Mouse (Mus musculus) midbrain, embryonic 14.5 days (tissue): Measurements from ENCODE around the gene Ttc28. TPM values are rescaled to one million over a fixed set of nuclear protein-coding genes. Genes with fewer than 3 reads are reported as not detected.
A peak's percentile ranks its signal among the peaks of the same experiment; 100 is the strongest.

ENCODE experiments used
- ATAC-seq: fragments of 200-750 bp; cut with Nextera tagmentation; 2 replicates; pipeline ENCODE4 v1.8.0; 2017; ENCODE audit warnings: moderate number of reproducible peaks, moderate library complexity; ENCODE audit not compliant: low FRiP score, low TSS enrichment
- DNase-seq: peaks from one replicate; pipeline ENCODE4 v3.0.0-alpha.2; 2015
- H3K27ac ChIP-seq: fragments of 300-500 bp; sonication (generic); replicated peaks from 2 replicates; pipeline ENCODE4 v1.5.1; 2014; ENCODE audit warnings: mild to moderate bottlenecking, low read depth, low read length, moderate library complexity
- H3K27me3 ChIP-seq: fragments of 300-500 bp; sonication (generic); 2 replicates; pipeline ENCODE4 v1.6.1; 2014; ENCODE audit warnings: low read length, control low read depth, mixed read lengths; ENCODE audit not compliant: control insufficient read depth, insufficient read depth
- H3K36me3 ChIP-seq: fragments of 300-500 bp; sonication (generic); 2 replicates; pipeline ENCODE4 v1.6.1; 2014; ENCODE audit warnings: low read length, control low read depth; ENCODE audit not compliant: control insufficient read depth, insufficient read depth
- H3K4me1 ChIP-seq: fragments of 300-500 bp; sonication (generic); 2 replicates; pipeline ENCODE4 v1.6.1; 2014; ENCODE audit warnings: mild to moderate bottlenecking, antibody characterized with exemption, low read length, control low read depth; ENCODE audit not compliant: control insufficient read depth, insufficient read depth
- H3K4me2 ChIP-seq: fragments of 300-500 bp; sonication (generic); 2 replicates; pipeline ENCODE4 v1.6.1; 2014; ENCODE audit warnings: mild to moderate bottlenecking, low read length, moderate library complexity
- H3K4me3 ChIP-seq: fragments of 300-500 bp; sonication (generic); replicated peaks from 2 replicates; pipeline ENCODE4 v1.5.1; 2014; ENCODE audit warnings: low read depth, low read length
- H3K9ac ChIP-seq: fragments of 300-500 bp; sonication (generic); replicated peaks from 2 replicates; pipeline ENCODE4 v1.6.1; 2014; ENCODE audit warnings: mild to moderate bottlenecking, low read length, moderate library complexity
- H3K9me3 ChIP-seq: fragments of 300-500 bp; sonication (generic); 2 replicates; pipeline ENCODE4 v1.6.1; 2016; ENCODE audit warnings: low read length, control low read depth, mixed read lengths; ENCODE audit not compliant: control insufficient read depth
- WGBS: fragments of 180-500 bp; shearing (Covaris S2); extraction: QIAGEN DNeasy Blood & Tissue Kit; methylation state at CpG from one replicate; pipeline ENCODE4 v1.1.7; 2014; 5-methylcytosine and 5-hydroxymethylcytosine counted together
- polyA plus RNA-seq: library from polyadenylated mRNA; unstranded; fragments of >200 nt; fragmentation: Nextera tagmentation; extraction: Ambion mirVana; gene quantifications from 2 replicates; pipeline ENCODE4 v1.2.1, GENCODE M21; 2014

Gene Ttc28
- polyA plus RNA-seq, 1 experiment from 2014 or later = 30.9 TPM

DNA sequence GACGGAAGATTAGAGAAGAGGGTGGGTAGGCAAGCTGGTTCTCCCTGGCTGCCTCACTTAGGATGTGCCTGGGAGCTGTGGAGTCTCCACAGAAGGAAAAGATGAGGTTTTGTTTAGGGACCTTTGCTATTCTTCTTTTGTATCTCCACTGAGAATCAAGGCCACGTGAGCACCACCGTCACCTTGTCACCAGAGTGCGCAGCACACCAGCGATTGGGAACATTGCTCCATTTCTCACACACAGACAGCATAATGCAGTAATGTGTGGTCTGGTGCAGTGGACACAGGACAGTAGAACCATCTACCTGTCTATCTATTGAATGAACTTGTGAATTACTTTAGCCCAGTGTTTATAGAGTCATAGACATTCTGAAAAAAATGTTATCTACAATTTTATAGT, 121.3 kb downstream of the Ttc28 start:
- no peak for DNase-seq
- Histone ChIP-seq H3K9me3 (no peaks in the 10 kb centered on the region), H3K9ac (no peak overlapping the region), H3K27ac (no peak overlapping the region), H3K27me3 (no peaks in the 10 kb centered on the region), H3K4me2 (no peak overlapping the region), H3K36me3 (no peaks in the 10 kb centered on the region), H3K4me3 (no peak overlapping the region), H3K4me1 (0 out of 2 replicates have a peak, but pooled peaks cover 18% of the 10 kb centered on the region)
- WGBS = 70% methylated on average over 5 of the region's 5 CpGs
- ATAC-seq = no peak

DNA sequence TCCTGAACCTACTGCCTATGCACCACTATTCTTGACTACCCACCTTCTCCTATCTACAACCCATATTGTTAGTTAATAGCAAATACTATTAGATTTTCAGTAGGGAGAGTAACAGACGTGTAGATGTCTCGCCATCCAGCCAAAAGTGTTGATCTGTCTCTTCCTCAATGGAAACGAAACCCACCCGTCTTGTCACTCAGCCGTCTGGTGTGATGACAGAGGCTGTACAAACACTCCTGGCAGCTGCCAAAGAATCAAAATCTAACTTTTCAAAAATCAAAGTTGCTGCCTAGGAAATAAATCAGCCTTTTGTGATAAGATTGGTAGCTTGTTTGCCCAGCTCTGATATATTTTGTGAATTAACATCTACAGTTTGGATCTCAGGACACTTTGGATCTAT, 123.6 kb downstream of the Ttc28 start:
- Histone ChIP-seq H3K9ac (no peak overlapping the region), H3K4me3 (no peak overlapping the region), H3K9me3 (no peaks in the 10 kb centered on the region), H3K4me2 (no peak overlapping the region), H3K27me3 (no peaks in the 10 kb centered on the region), H3K36me3 (no peaks in the 10 kb centered on the region), H3K27ac (no peak overlapping the region), H3K4me1 (peaks cover 8% of the 10 kb centered on the region)
- WGBS = 90% methylated on average over 5 of the region's 5 CpGs
- no peak for DNase-seq
- ATAC-seq = no peak

DNA sequence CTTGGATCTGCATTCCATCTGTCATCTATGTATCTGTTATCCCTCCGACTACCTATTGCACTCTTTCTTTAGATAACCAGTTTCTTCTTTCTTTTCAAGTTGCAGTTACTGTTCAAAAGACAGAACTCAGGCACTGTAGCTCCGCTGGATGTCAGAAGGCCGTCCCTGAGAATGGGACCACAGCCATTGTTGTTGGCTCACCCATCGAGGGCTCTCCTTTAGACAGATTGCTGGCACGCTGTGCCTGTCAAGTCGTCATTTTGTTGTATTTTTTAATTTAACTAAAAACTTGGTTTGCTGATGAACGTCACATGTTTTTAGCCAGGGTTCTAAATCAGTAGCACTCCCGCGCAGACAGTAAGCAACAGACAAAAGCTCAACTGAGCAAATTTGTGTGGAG, 124.1 kb downstream of the Ttc28 start:
- H3K9me3 ChIP-seq = no peaks in the 10 kb centered on the region
- H3K4me3 ChIP-seq = no peak overlapping the region
- DNase-seq (no peak), ATAC-seq (no peak)
- no peak overlapping the region for H3K4me2 ChIP-seq
- peaks cover 5% of the 10 kb centered on the region for H3K4me1 ChIP-seq
- H3K27me3 ChIP-seq = no peaks in the 10 kb centered on the region
- H3K27ac ChIP-seq = no peak overlapping the region
- H3K9ac ChIP-seq = no peak overlapping the region
- no peaks in the 10 kb centered on the region for H3K36me3 ChIP-seq
- 92% methylated on average over 9 of the region's 9 CpGs for WGBS

DNA sequence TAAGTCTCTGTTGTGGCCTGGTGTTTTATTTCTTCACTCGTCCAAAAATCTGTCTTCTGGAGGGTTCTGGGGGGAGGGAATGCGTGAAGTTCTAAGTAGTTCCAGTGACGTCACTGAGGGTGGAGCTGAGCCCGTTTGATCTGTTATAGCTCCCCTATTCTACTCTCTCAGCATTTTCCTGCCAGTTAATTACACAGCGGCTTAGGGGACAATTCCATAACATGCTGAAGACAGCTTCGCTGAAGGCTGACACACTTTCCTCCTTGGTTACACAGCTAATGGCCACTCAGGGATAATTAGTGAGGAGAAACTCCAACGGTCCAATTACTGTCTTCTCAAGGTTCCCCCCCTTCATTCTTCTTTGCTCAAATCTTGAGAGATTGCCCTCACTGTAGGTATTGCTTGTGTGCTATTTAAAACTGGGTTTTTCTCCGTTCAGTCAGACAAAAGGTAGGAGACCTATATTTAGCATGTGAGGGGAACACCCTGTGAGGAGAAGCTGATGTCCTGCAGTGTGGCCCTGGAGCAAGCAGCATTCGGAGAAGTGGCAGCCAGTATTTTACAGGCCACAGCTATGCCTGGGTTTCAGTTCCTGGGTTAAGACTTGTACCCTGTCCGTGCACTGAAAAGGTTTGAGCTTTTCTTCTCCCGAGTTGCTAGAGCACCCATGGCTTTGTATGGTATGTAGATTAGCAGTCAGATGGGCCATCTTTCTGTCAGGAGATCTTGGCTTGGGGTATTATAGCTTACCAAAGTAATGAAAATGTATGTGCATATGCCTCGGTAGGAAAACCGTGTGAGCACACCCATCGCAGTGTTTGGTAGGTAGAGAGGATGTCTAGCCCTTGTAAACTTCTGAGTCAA, 126.9 kb downstream of the Ttc28 start:
- no peak overlapping the region for H3K4me3 ChIP-seq
- ATAC-seq = no peak

DNA sequence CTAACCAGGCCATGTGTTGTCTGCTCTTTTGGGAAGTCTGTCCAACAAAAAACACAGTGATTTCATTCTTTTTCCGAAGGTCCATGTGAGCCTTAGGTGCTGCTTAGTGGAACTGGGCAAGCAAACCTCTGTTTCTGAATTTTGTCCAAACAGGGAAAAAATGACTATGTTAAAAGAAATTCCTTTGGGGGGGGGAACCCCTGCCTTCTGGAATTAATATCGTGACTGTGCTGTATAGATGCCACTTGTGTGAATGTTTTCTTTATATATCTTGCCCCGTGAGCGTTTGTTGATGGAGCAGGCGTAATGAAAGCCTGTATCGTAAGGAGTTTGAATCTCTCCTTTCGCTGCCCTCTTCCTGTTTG, 127.5 kb downstream of the Ttc28 start:
- Histone ChIP-seq H3K4me2 (no peak overlapping the region), H3K27ac (no peak overlapping the region), H3K4me3 (no peak overlapping the region), H3K36me3 (no peaks in the 10 kb centered on the region), H3K9ac (no peak overlapping the region), H3K4me1 (peaks cover 7% of the 10 kb centered on the region), H3K9me3 (peaks cover 3% of the 10 kb centered on the region), H3K27me3 (no peaks in the 10 kb centered on the region)
- DNase-seq (no peak), ATAC-seq (no peak)
- 91% methylated on average over 7 of the region's 7 CpGs for WGBS

More for the DNA sequence above, 126.9 kb downstream of the Ttc28 start:
- Histone ChIP-seq H3K9ac (no peak overlapping the region), H3K27me3 (no peaks in the 10 kb centered on the region), H3K4me2 (no peak overlapping the region), H3K27ac (peak overlapping the region; percentile 64), H3K9me3 (peaks cover 3% of the 10 kb centered on the region), H3K36me3 (no peaks in the 10 kb centered on the region), H3K4me1 (peaks cover 5% of the 10 kb centered on the region)
- DNase-seq = no peak
- 60% methylated on average over 14 of the region's 14 CpGs for WGBS

DNA sequence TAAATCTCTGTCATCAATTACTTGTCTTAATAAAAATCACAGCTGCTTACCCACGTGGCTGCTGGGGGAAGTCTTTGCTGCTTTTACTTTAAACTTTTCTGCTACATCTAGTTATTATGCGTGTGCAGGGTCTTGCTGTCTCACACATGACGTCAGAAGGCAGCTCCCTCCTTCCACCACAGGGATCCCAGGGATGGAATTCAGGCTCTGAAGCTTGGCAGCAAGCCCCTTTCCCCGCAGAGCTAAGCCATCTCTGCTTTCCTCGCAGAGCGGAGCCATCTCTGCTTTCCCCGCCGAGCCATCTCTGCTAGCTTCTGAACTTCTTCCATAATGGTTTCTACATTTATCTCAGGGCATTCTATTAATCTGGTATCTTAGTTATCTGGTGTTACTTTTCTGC, 128.3 kb downstream of the Ttc28 start:
- peaks cover 14% of the 10 kb centered on the region for H3K4me1 ChIP-seq
- 60% methylated on average over 8 of the region's 8 CpGs for WGBS
- H3K27me3 ChIP-seq = no peaks in the 10 kb centered on the region
- H3K9ac ChIP-seq = no peak overlapping the region
- peaks cover 3% of the 10 kb centered on the region for H3K9me3 ChIP-seq
- no peak overlapping the region; the same call in 1 of the 2 replicates for H3K27ac ChIP-seq
- H3K36me3 ChIP-seq = no peaks in the 10 kb centered on the region
- no peak overlapping the region for H3K4me2 ChIP-seq
- DNase-seq = no peak
- H3K4me3 ChIP-seq = no peak overlapping the region
- ATAC-seq = no peak

DNA sequence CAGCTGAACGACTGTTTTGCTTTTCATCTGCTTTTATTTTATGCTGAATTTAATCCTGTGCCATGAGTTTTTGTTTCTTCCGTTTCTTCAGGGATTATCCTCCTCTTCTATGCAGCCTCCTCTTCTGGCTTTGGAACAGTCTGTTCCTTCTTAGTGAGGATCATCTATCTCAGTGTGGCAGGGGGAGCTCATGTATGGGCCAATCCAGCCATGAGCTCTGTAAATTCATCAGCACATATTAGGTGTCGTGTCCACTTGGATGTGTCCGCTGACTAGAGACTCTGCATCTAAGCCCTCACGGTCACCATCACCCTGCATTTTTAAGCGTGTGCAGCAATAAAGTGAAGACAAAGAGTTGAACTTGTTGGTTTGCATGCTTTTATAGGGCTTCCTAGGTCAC, 128.8 kb downstream of the Ttc28 start:
- Histone ChIP-seq H3K36me3 (no peaks in the 10 kb centered on the region), H3K4me3 (no peak overlapping the region), H3K4me2 (no peak overlapping the region), H3K9ac (no peak overlapping the region), H3K27ac (no peak overlapping the region), H3K9me3 (peaks cover 3% of the 10 kb centered on the region), H3K27me3 (no peaks in the 10 kb centered on the region), H3K4me1 (peaks cover 14% of the 10 kb centered on the region)
- DNase-seq (no peak), ATAC-seq (no peak)
- WGBS = 78% methylated on average over 6 of the region's 6 CpGs

DNA sequence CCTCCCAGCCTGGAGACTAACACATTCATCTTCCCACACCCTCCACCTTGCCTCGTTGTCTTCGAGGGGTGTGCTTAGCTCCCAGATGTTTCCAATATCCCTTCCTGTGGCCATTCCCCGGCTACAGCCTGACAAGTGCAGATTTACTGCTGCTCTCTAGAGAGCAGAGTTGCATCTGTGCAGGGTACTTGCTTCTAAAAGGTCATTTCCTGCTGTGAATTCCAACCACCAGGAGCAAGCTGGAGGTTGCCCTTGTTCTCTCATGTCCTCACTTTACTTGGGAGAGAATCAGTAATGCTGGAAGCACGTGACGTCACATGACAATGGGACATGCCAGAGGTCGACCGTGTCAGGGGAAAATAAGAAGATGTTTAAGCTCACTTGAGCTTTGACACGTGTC, 131.7 kb downstream of the Ttc28 start:
- Histone ChIP-seq H3K9ac (no peak overlapping the region), H3K27ac (no peak overlapping the region), H3K9me3 (peaks cover 3% of the 10 kb centered on the region), H3K27me3 (no peaks in the 10 kb centered on the region), H3K4me1 (peaks cover 14% of the 10 kb centered on the region), H3K4me2 (no peak overlapping the region), H3K36me3 (no peaks in the 10 kb centered on the region), H3K4me3 (no peak overlapping the region)
- ATAC-seq (no peak), DNase-seq (no peak)
- WGBS = 50% methylated on average over 8 of the region's 8 CpGs

DNA sequence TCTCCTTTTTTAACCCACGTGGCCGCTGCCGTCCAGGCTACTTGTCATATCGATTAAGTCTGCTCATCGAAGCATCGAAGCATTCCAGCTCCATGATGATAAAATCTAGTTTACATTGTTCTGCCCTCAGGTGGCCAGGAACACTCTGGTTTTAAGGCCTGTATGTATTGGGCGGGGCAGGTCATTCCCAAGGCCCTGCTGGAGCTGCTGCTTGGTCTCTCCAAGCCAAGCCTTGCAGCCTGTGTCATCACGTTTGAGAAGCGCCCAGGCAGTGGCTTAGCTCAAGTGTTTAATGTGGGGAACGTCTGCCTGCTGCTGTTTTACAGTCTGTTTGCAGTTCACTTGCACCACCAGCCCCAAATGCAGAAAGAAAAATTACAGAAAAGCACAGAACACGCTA, 132.5 kb downstream of the Ttc28 start:
- Histone ChIP-seq H3K4me3 (no peak overlapping the region), H3K9ac (no peak overlapping the region), H3K36me3 (no peaks in the 10 kb centered on the region), H3K9me3 (peaks cover 3% of the 10 kb centered on the region), H3K4me1 (0 out of 2 replicates have a peak, but pooled peaks cover 9% of the 10 kb centered on the region), H3K27ac (no peak overlapping the region; the same call in 1 of the 2 replicates), H3K4me2 (no peak overlapping the region), H3K27me3 (no peaks in the 10 kb centered on the region)
- DNase-seq (no peak), ATAC-seq (no peak)
- 75% methylated on average over 11 of the region's 11 CpGs for WGBS
